Mouse (Mus musculus) olfactory bulb, adult 2 months (tissue): ENCODE measurements around the gene Myrfl. TPM values are rescaled to one million over a fixed set of nuclear protein-coding genes. Genes with fewer than 3 reads are reported as not detected.

ENCODE experiments used
- H3K27ac ChIP-seq: fragments of 200-500 bp; 2 replicates; pipeline ENCODE4 v1.5.1; 2012; ENCODE audit warnings: low read depth, low read length; ENCODE audit not compliant: insufficient read depth
- H3K4me1 ChIP-seq: fragments of 200-500 bp; 2 replicates; pipeline ENCODE4 v1.6.1; 2012; ENCODE audit warnings: low read length; ENCODE audit not compliant: control insufficient read depth, insufficient read depth
- H3K4me3 ChIP-seq: fragments of 200-500 bp; 2 replicates; pipeline ENCODE4 v1.5.1; 2012; ENCODE audit warnings: mild to moderate bottlenecking, low read depth, low read length, moderate library complexity; ENCODE audit not compliant: insufficient read depth
- CTCF ChIP-seq: fragments of 200-500 bp; IDR thresholded peaks from 2 replicates; pipeline ENCODE4 v1.5.1; 2012; ENCODE audit warnings: low read depth, mild to moderate bottlenecking, low read length, moderate library complexity; ENCODE audit not compliant: insufficient read depth
- POLR2A ChIP-seq: fragments of 200-500 bp; IDR thresholded peaks from 2 replicates; pipeline ENCODE4 v1.6.1; 2012; ENCODE audit warnings: mild to moderate bottlenecking, low read depth, low read length, moderate library complexity; ENCODE audit not compliant: insufficient read depth
- WGBS: fragments of 180-500 bp; shearing (Covaris S2); methylation state at CpG from one replicate; pipeline ENCODE4 v1.1.7; 2018; 5-methylcytosine and 5-hydroxymethylcytosine counted together
- polyA plus RNA-seq: library from polyadenylated mRNA; stranded (reverse); fragments of >200 nt; gene quantifications from 2 replicates; pipeline ENCODE4 v1.2.4, GENCODE M21; 2012; ENCODE audit warnings: low replicate concordance; ENCODE audit not compliant: missing spikeins, insufficient read depth, insufficient read length

Gene Myrfl
- polyA plus RNA-seq, 1 experiment, result not detected

GRCm38 (mm10) chr10:116915286-116915685, 18.6 kb upstream of the Myrfl start:
- 98% methylated on average over 8 of the region's 8 CpGs for WGBS
- Histone ChIP-seq H3K27ac (no peak overlapping the region), H3K4me1 (peaks cover 5% of the 10 kb centered on the region), H3K4me3 (no peak overlapping the region)
- TF ChIP-seq CTCF (no peak), POLR2A (no peak)

- H3K4me1 ChIP-seq, result peaks cover 5% of the 10 kb centered on the region
- H3K27ac ChIP-seq, result no peak overlapping the region
- H3K4me3 ChIP-seq, result no peak overlapping the region
- WGBS, result 91% methylated on average over 9 of the region's 9 CpGs
- TF ChIP-seq CTCF (no peak), POLR2A (no peak)
Observed at GRCm38 (mm10) chr10:116914586-116914985, 17.9 kb upstream of the Myrfl start.

GRCm38 (mm10) chr10:116913647-116914273, 17.0 kb upstream of the Myrfl start:
- WGBS, result 91% methylated on average over 17 of the region's 17 CpGs
- no peak overlapping the region for H3K27ac ChIP-seq
- peaks cover 4% of the 10 kb centered on the region for H3K4me1 ChIP-seq
- TF ChIP-seq POLR2A (no peak), CTCF (no peak)
- H3K4me3 ChIP-seq, result no peak overlapping the region

GRCm38 (mm10) chr10:116912850-116913249, 16.1 kb upstream of the Myrfl start:
- H3K27ac ChIP-seq, result no peak overlapping the region
- 95% methylated on average over 9 of the region's 9 CpGs for WGBS
- H3K4me3 ChIP-seq, result no peak overlapping the region
- no peaks in the 10 kb centered on the region for H3K4me1 ChIP-seq
- TF ChIP-seq CTCF (no peak), POLR2A (no peak)

GRCm38 (mm10) chr10:116908901-116909642, 12.4 kb upstream of the Myrfl start:
- Histone ChIP-seq H3K4me1 (no peaks in the 10 kb centered on the region), H3K27ac (no peak overlapping the region), H3K4me3 (no peak overlapping the region)
- 84% methylated on average over 15 of the region's 15 CpGs for WGBS
- TF ChIP-seq CTCF, result no peak
- no peak for TF ChIP-seq POLR2A

- H3K27ac ChIP-seq, result no peak overlapping the region
- H3K4me1 ChIP-seq, result no peaks in the 10 kb centered on the region
- 96% methylated on average over 9 of the region's 9 CpGs for WGBS
- TF ChIP-seq CTCF (no peak), POLR2A (no peak)
- no peak overlapping the region for H3K4me3 ChIP-seq
Observed at GRCm38 (mm10) chr10:116906794-116907193, 10.1 kb upstream of the Myrfl start.

GRCm38 (mm10) chr10:116904503-116904908, 7.8 kb upstream of the Myrfl start:
- Histone ChIP-seq H3K4me3 (no peak overlapping the region), H3K27ac (no peak overlapping the region), H3K4me1 (no peaks in the 10 kb centered on the region)
- TF ChIP-seq POLR2A, result no peak
- TF ChIP-seq CTCF, result no peak
- WGBS, result 87% methylated on average over 10 of the region's 10 CpGs

GRCm38 (mm10) chr10:116895108-116895833, 1.4 kb downstream of the Myrfl start:
- H3K27ac ChIP-seq, result no peak overlapping the region
- no peak overlapping the region for H3K4me3 ChIP-seq
- no peaks in the 10 kb centered on the region for H3K4me1 ChIP-seq
- WGBS, result 72% methylated on average over 12 of the region's 12 CpGs
- TF ChIP-seq POLR2A (no peak), CTCF (no peak)

GRCm38 (mm10) chr10:116894540-116894939, 2.2 kb downstream of the Myrfl start:
- TF ChIP-seq CTCF, result no peak
- TF ChIP-seq POLR2A, result no peak
- H3K4me1 ChIP-seq, result no peaks in the 10 kb centered on the region
- no peak overlapping the region for H3K27ac ChIP-seq
- no peak overlapping the region for H3K4me3 ChIP-seq
- 60% methylated on average over 6 of the region's 6 CpGs for WGBS
